Mouse (Mus musculus): ENCODE data around the gene Ppib.
A peak's percentile ranks its signal among the peaks of the same experiment; 100 is the strongest.

The Ppib gene

DNA sequence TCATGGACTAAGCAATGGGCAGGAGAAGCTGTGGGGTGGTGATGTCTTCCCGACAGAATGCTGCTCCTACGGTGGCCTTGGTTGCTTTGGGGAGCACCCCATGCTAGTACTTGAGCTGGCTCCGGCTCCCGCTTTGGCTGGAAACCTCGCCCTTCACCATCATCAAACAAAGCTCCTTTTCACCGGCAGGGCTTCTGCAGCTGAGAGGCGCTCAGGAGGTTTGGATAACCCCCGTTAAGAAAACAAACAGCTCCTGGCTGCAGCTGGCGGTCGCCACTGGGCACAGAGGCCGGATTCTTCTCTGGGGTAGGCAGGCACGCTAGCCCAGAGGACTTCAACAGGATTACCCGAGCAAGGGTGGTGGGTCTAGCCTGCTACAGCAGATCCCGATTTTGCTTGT lies 18.5 kb downstream of the Ppib start:
- DNase-seq = no peak

DNA sequence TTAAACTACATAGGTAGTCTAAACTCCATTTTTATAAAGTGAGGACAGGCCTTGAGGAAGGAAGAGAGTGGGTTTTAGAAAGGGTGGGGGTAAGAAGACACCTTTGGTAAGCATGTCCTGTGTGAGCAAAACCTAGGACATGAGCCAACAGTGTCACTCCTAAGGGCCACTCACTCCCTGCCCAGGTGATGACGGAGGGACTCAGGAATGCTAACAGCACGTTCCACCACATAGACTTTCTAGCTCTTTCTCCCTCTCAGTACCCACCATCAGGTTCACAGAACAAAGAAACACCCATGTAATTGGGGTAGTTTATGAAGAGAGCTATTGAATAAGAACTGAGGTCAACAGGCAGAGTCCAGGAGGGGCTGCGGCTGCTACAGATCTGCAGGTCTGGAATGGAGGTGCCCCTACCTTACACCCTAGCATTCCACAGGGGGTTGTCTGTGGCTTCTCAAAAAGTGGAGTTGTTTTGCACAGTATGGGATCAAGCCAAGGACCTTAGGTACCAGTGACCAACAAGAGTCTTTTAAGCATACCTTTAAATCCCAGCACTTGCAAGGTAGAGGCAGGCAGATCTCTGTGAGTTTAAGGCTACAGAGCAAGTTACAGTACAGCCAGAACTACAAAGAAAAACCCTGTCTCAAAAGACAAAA lies 20.9 kb downstream of the Ppib start:
- no peak for DNase-seq

DNA sequence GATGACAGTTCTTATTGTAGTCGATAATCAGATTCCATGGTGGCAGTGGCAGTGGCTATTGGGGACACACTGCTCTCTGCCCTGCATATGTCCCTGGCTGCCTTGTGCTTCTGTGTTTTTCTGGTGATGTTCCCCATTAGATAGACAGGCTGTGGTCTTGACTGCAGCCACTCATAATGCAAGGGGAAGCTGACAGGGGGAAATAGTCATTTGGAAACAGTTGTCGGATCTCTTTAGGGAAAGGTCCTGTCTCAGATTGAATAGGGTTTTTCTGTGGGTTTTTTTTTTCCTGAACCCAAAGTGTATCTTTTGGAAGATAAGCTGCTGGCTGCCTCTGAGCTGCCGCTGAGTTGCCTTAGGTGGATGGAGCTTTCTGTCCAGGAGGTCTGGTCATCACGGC lies 22.0 kb downstream of the Ppib start:
- DNase-seq = no peak

DNA sequence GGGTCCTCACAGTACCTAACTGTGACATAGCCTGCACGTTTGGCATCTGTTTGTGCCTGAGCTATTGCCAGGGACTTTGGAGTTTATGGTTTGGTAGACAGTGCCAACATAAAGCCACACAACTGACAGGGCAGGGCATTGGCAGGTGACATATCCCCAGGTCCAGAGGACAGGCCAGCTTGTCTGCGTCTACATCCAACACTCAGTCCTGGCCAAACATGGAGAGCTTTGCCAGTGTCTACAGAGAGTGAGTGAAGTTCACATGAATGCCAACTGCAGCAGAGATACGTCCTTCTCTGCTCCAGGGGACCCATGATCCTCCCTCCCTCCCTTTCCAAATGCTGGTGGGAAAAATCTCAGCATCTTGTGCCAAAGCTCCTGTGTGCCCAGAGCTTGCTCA lies 24.1 kb downstream of the Ppib start:
- no peak for DNase-seq

DNA sequence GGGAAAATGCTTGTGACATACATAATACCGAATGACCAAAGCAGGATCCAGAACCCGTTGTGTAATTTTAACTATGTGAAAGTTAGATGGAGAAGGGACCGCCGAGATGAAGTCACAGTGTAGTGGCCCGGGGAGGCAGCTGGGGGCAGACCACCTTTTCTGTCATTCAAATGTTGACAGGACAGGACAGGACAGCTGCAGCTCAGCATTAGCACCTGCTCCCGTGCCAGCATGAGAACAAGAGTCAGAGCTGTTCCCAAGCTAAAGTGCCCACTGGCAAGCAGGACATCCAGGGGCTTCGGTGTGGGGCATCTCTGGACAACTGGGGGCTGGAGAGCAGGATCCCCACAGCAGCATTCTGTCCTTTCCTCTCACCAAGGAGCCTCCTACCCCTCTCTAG lies 27.0 kb downstream of the Ppib start:
- DNase-seq = no peak

DNA sequence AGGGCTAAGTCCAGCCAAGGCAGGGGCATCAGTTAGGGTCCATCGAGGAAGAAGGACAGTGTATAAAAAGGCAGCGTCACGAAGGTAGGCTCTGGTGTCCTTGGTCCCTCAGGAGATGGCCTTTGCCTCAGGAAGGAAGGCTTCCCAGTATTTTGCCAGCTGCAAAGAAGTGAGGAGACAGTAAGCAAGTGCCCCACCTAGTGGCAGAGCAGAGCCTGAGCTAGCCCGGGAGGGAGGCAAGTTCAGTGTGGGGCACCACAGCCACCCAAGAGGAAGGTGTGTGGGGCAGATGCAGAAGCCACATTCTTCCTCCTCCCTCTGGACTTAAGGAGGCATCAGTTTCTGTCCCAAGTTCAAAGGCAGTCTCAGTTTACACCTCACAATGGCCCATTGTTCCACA lies 28.4 kb downstream of the Ppib start:
- DNase-seq = peak; percentile 70 to 73

DNA sequence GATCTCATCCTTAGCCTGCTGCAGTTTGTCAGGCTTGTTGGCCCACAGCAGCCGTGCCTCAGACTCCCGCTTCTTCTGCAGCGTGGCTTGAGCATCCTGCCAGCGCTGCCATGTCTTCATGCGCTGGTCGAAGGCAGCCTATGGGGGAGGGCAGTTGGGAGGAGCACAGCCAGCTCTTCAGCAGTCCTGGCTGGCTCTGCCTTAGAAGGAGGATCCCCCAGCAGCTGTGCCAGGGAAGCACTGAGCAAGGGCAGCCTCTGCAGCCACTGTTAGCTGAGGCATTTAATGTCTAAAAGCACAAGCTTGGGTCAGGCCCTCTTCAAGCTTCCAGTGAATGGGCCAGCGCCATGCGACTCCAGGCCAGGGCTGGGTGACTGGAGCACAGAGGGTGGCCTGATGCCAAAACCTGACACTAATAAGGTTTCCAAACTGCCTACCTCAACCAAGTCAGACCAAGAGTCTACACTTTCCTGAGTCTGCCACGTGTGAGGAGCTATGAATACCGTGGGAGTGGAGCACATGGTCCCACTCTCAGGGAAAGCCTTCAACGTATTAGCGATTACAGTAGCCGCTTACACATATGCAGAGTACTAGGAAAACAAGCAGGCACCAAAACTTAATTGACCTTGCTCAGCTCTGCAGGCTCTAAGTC lies 30.7 kb downstream of the Ppib start:
- no peak for DNase-seq

DNA sequence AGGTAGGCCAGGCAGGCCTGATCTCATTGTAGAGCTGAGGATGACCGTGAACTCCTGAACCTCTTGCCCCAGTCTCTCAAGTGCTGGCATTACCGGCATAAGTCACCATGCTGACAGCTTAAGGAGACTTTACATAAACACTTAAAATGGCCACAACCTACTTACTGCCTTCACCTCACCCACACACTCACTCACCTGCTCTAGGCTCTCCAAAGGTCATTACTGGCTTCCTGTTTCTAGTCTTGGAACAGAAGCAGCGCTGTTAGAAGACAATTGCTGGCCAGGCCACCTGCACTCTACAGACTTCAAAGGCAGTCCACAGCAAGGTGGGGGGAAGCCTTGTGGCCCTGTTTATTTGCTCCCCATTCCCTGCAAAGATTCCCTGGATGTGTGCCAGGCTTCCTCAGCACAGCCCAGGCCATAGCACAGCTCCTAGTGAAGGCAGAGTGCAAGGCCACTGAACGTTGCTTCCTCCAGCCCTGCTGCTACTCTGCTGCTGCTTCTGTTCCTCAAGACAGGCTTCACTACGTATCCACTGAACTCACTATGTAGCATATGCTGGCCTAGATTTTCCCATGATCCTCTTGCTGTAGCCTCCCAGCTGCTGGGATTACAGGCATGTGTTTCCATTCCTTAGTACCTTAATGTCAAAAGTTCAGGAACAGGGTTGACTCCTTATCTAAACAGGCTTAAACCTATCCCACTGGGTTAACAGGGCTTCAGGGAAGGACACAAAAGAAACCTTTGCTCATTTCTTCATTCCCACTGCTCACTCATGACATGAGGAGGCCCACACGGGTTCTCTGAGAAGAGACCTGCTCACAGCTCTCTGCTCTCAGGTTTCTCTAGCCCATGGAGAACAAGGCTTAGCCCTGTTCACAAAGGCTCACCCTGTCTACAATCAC lies 31.6 kb downstream of the Ppib start:
- DNase-seq = no peak

DNA sequence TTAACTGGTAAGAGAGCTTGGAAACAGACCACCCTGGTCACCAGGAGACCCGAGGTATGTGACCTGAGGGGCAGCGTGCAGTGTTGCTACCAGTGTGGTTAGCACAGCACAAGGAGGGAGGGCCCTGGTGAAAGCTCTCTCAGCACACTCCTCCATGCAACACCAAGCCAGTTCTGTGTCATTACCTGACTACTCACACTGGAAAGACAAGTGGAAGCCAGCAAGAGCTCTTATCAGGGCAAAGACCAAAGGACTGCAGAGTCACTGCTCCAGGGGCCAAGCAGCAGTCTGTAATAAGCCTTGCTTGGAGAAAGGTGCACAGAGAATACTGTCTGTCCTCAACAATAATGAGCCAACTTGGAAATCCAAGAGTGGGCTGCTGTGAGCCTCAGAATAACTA lies 32.6 kb downstream of the Ppib start:
- no peak for DNase-seq

DNA sequence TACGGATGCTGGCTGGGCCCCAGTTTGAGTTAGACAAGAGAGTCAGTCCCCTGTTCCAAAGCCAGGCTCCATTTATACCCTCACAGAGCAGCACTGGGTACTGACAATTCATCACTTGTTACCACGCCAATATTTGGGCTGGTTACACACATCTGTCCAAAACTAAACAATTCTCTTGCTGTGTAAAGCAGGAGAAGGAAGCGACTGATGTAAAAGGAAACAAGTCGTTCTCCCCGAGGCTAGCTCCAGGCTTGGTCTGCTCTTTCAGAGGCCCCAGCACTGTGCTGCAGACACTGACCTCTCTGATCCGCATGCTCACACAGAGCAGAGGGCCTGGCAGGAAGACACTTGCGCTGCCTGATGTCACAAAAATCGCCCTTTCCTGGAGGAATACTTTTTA lies 41.6 kb downstream of the Ppib start:
- DNase-seq = no peak

DNA sequence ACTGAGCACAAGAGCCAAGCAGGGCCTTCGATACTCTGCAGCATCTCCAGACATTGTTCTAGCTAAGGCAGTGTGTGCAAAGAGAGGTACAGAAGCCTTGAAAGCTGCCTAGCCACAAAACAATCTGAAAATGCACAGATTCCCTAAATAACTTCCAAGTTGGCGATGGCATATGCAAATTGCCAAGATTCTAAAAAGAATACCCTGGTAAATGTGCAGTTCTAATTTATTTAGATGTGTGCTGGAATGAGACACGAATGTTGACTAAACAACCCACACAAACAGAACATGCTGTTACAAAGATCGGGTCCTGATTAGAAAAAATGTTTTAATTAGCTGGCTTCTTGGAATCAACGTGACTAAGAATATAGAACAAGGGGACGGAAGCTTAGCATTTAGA lies 42.6 kb downstream of the Ppib start:
- DNase-seq = no peak

DNA sequence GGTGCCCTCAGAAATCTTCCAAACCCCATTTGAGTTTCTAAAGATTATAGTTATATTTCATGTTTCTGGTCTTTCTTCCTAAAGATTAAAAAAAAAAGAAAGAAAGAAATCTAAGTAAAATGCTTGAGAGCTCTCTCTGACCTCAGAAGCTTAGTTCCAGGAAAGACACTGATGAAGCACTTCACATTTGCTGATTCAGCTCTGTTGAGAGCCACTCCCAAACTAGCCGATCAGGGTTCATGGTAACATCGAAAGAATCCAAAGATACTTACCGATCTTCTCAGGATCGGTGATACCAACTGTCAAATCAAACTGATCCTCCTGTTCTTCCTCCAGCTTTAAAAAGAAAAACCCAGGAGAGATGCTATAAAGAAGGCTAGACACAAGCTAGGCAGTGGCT lies 44.6 kb downstream of the Ppib start:
- DNase-seq = no peak

DNA sequence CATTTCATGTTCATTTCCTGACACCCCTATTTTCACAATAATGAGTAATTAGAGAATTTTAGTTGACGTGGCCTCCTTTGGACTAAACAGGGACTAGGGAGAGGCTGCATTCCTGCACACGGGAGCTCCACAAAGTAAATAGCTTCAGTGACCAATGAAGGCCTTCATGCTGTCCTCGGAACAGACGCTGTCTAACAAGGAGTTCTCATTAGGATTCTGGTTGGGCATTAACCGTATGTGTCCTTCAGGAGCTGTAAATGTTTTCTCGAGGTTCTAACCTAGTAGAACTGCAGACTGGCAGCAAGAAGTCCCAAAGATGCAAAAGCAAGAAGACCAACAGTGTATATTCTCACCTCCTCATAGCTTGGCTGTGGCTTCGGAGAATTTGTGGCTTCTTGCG lies 45.1 kb downstream of the Ppib start:
- DNase-seq = no peak

DNA sequence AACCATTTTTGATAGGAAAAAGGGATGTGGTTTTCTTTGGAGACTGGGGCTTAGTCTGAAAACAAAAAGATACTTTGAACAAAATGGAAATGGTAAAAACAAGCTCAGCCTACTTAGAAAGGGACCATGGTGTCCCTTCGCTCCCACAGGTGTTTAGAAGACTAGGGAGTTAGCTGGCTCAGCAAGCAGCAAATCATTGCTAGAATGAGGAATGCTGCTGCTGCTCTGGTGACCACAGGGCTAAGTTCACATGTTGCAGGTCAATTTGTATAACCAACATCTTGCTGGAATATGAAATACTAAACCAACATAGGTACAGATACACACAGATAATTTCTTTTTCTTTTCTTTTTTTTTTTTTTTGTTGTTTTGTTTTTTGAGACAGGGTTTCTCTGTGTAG lies 49.6 kb downstream of the Ppib start:
- DNase-seq = peak in 1 of 2 experiments; percentile 28

DNA sequence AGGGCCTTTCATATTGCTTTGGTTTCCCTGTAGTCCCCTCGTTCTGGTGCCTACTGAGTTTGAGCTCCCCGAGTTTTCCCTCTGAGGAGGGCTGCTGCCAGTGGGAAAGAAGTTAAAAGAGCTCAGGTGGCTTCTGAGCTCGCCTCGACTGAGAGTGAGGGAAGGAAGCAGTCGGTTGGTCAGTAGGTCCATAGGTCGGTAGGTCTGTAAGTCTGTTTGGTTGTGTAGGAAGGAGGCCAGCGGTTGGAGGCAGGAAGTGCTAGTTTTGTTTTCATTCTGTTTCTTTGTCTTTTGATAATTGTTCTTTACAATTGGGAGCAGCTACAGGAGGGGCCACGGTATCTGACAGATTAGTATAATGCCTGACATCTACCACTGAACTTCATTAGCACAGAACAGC lies 50.1 kb downstream of the Ppib start:
- DNase-seq = peak in 1 of 2 experiments; percentile 21

DNA sequence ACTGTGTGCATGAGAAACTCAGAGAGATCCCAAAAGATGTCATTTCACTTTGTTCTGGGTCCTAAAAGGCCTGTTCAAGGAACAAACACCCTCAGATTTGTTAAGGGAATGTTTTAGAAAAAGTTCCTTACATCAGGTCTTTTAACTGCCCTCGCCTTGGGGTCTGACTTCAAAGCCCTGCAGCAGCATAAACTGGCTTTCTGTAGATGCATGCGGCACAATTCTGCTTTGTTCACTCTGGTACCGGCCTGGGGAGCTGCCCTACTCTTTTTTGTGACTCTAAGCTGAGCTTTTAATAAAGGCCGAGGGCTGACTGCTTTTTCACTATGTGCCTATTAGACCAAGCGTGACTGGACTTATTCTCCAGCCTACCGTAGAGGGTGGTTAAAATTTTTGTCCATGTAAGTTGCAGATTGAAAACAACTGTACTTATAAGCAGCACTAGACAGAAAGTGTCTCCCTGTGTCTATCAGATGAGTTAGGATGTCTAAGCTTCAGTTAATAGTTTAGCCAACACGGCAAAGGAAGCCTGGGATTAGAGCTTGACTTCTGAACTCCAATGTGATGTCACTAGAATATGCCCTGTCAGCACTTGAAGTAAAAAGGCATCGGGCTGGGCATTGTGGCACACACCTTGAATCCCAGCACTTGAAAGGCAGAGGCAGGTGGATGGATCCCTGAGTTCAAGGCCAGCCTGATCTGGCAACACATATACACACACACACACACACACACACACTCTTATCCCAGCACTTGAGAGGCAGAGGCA lies 50.8 kb downstream of the Ppib start:
- peak in 1 of 2 experiments; percentile 19 for DNase-seq

DNA sequence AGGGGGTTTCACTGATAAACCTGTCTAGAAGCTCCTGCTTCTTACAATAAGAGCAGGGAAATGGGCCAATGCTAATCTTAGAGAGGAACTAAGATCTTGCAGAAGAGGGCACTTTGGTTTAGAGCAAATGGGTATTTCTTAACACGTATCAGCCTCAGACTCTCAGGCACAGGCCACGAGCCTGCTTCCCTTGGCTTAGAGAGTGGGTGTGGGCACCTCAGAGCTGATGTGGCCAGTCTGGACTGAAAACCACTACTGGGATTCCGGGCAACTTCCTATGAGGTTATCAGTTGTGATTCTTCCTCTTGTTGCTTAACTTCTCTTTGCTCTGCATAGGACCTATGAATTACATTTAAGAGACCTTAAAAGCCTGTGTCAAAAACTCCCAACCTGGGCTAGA lies 54.3 kb downstream of the Ppib start:
- DNase-seq = no peak
